Mouse (Mus musculus): ENCODE data around the gene Psip1. TPM values are rescaled to one million over a fixed set of nuclear protein-coding genes. Genes with fewer than 3 reads are reported as not detected.

The Psip1 gene
- polyA plus RNA-seq (2017; shearing (Covaris generic)) = 100 to 1,000 TPM; 162 to 180 TPM

DNA sequence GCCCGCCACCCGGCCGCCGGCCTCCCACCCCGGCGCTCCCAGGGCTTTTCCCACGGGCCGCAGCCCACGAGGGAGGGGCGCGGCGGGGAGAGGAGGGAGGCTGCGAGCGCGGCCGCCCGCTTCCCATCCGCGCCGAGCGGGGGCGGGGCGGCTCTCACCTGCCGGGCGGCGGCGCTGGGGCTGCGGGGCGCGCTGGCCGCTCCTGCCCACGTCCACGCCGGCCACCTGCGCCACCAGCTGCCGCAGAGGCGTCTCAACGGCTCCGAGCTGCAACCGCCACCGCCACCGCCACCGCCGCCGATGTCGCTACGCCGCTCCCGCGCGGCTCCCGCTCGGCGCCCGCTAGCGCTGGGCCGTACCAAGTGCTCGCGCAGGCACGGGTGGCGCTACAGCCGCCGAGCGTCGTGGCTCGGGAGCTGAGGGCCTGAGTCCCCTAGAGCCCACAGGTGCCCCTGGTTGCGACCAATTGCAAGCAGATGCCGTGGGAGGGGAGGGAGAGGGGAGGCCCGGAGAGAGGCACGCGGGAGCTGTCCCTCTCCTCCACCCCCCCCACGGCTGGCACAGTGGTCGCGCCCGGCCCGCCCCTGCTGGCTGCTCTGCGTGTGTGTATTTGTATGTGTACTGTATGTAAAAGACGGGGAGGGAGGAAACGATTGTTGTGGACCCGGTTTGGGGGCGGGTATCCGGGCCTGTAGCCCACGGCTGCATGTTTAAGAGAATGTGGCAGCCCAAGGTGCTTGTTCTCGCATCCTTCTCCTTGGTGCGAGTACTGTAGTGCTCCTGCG is at the start of gene Psip1:
Gene Psip1 (minus strand): TSS at position 343 of the 785 bp plus-strand sequence.

GRCm38 (mm10) chr4:83524843-83525689 is 38.8 kb upstream of the Psip1 start, which contains the start of gene Ccdc171:
Gene Ccdc171, plus strand, starts transcription at chr4:83525545.

DNA sequence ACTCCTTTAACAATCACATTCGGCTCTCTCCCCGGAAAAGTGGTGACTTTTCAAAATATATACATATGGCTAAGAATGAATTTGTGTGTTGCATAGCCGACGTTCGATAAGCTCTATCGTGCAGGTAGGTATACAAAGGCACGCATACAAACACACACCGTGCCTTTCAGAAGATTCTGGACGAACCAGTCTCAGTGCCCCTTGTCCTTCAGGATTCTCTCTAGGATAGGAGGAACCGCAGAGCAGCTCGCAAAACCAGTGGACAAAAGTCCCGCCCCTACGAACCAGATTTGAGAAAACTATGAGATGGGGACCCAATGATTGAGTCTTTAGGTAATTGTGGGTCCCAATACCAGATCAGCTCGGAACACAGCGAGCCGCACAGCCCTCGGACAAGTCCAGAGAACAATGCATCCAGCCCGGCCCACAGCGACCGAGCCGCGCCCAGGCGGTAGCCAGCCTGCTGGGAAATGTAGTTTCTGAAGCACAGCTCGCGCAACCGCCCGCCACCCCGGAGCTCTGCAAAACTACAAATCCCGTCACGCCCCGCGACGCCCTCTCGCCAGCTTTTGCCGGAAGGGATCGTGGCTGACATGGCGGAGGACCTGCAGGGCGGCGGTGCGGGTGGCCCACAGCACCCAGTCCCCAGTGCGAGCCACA is 69.0 kb downstream of the Psip1 start, which contains the start of gene Snapc3:
Gene Snapc3 (plus strand): TSS at position 565 of the 660 bp plus-strand sequence.

Other genes starting within 250 kb of the Psip1 start
- 100 to 1,000 TPM; 102 to 107 TPM for gene Ttc39b, start 162.2 kb downstream of the Psip1 start, polyA plus RNA-seq (2017; shearing (Covaris generic))
- gene Snapc3, start 68.7 kb downstream of the Psip1 start, polyA plus RNA-seq (2017; shearing (Covaris generic)) = 10 to 100 TPM; 37.1 to 38.0 TPM
- gene Ccdc171, start 39.1 kb upstream of the Psip1 start, polyA plus RNA-seq (2017; shearing (Covaris generic)) = 10 to 100 TPM in 1 of 2 experiments, 1 to 10 TPM in 1; 8.3 to 10.3 TPM

Measured in activated CD4-positive, CD25-positive, alpha-beta regulatory T cell (primary cell).